Mouse (Mus musculus): ENCODE data around the gene Patl2. TPM values are rescaled to one million over a fixed set of nuclear protein-coding genes. Genes with fewer than 3 reads are reported as not detected.

The Patl2 gene
- polyA plus RNA-seq, 1 experiment from 2014 or later, result not detected

DNA sequence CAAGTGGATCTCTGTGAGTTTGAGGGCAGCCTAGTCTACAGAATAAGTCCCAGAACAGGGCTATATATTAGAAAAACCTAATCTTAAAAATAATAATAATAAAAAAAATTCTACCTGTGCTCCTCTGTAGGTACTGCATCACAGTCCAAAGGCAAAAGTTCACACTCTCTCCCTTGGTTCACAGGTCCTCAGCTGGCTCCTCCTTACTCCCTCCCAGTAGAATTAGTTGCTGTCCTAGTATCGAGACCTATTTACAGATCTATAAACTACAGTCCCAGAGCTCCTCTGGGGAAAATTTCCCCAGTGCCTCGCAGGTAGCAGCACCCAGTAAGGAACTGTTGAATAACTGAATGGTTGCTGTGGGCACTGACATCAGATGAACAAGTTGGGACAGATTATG is 45.2 kb downstream of the Patl2 start:
- Histone ChIP-seq H3K9me3 (replicated peaks; ENCODE audit: control insufficient read depth, low read length) (no peaks in the 10 kb centered on the region), H3K4me3 (replicated peaks; ENCODE audit: low read length) (no peak overlapping the region), H3K4me2 (ENCODE audit: low read depth, low read length) (no peak overlapping the region), H3K36me3 (ENCODE audit: control insufficient read depth, insufficient read depth, low read length) (no peaks in the 10 kb centered on the region), H3K9ac (ENCODE audit: low read length) (no peak overlapping the region), H3K27me3 (ENCODE audit: control insufficient read depth, insufficient read depth, low read length) (no peaks in the 10 kb centered on the region), H3K27ac (ENCODE audit: low read length) (no peak overlapping the region), H3K4me1 (ENCODE audit: control insufficient read depth, insufficient read depth, low read length) (no peaks in the 10 kb centered on the region)
- no peak for ATAC-seq (ENCODE audit: insufficient read depth, low FRiP score)
- 77% methylated on average over 2 of the region's 2 CpGs for WGBS

DNA sequence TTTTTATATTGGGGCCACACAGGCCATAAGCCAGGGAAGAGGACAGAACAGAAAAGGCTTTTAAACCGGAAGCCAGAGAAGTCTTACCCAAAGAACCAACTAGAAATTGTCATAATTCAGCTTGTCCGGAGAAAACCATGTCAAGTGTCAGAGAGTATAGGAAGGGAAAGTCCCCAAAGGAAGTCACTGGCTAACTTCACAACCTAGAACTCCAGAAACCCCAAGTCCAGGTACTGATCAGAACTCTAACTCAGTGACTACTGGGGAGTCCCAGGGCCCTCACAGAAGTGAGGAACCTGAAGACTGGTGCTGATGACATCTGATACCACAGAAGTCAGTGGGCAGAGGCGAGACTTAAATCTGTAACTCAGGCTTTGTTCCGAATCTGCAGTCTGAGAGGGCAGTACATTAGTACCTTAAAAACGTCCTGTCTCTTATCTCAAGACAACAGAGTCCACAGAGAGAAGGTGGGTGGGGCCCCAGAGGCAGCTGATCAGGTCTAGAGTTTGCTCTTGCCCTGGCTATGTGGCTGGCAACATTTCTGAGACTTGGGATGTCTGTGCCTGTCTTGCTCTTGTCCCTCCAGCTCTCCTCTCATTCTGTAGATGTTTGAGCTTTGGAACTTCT is 48.0 kb downstream of the Patl2 start:
- Histone ChIP-seq H3K9me3 (replicated peaks; ENCODE audit: control insufficient read depth, low read length) (no peaks in the 10 kb centered on the region), H3K9ac (ENCODE audit: low read length) (no peak overlapping the region), H3K4me3 (replicated peaks; ENCODE audit: low read length) (no peak overlapping the region), H3K4me1 (ENCODE audit: control insufficient read depth, insufficient read depth, low read length) (no peaks in the 10 kb centered on the region), H3K27me3 (ENCODE audit: control insufficient read depth, insufficient read depth, low read length) (no peaks in the 10 kb centered on the region), H3K27ac (ENCODE audit: low read length) (no peak overlapping the region), H3K36me3 (ENCODE audit: control insufficient read depth, insufficient read depth, low read length) (no peaks in the 10 kb centered on the region), H3K4me2 (ENCODE audit: low read depth, low read length) (no peak overlapping the region)
- 47% methylated on average over 5 of the region's 5 CpGs for WGBS
- ATAC-seq (ENCODE audit: insufficient read depth, low FRiP score), result peak; percentile 58; the same call in 1 of the 2 replicates

DNA sequence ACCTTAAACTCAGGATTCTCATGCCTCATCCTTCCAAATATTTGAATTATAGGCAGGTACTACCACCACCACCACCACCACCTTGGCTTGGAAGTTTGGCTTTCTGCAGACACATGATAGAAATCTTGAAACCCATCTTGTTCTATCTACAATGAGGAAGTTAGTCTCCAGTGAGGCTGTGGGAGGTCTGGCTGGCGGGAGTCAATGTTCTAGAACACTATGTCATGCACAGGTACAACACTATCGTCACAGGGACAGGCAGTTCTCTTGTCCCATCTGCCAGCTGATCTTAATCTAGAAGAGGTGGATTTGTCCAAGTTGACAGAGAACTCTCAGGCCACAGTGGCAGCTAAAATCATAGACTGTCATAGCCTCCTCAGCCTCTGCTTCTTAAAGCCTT is 53.4 kb downstream of the Patl2 start:
- Histone ChIP-seq H3K27me3 (ENCODE audit: control insufficient read depth, insufficient read depth, low read length) (no peaks in the 10 kb centered on the region), H3K9me3 (replicated peaks; ENCODE audit: control insufficient read depth, low read length) (no peaks in the 10 kb centered on the region), H3K27ac (ENCODE audit: low read length) (no peak overlapping the region), H3K36me3 (ENCODE audit: control insufficient read depth, insufficient read depth, low read length) (no peaks in the 10 kb centered on the region), H3K4me3 (replicated peaks; ENCODE audit: low read length) (no peak overlapping the region), H3K4me1 (ENCODE audit: control insufficient read depth, insufficient read depth, low read length) (no peaks in the 10 kb centered on the region), H3K4me2 (ENCODE audit: low read depth, low read length) (no peak overlapping the region), H3K9ac (ENCODE audit: low read length) (no peak overlapping the region)
- no peak for ATAC-seq (ENCODE audit: insufficient read depth, low FRiP score)
- 89% methylated on average over 2 of the region's 2 CpGs for WGBS

DNA sequence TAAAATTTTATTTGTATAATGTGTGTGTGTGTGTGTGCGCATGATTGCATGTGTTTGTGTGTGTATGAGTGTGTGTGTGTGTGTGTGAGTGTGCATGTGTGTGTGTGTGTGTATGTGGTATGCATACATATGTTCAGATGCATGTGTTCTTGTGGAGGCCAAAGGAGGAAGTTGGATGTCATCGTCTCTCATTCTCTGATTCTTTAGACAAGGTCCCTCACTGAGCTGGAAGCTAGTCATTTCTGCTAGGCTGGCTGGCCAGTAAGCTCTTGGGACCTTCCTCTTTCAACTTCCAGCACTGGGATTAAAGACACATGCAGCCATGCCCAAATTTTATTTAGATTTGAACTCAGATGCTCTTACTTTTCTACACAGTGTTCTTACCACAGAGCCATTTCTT is 53.9 kb downstream of the Patl2 start:
- WGBS, result 84% methylated on average over 2 of the region's 2 CpGs
- Histone ChIP-seq H3K36me3 (ENCODE audit: control insufficient read depth, insufficient read depth, low read length) (no peaks in the 10 kb centered on the region), H3K9ac (ENCODE audit: low read length) (no peak overlapping the region), H3K27me3 (ENCODE audit: control insufficient read depth, insufficient read depth, low read length) (no peaks in the 10 kb centered on the region), H3K4me2 (ENCODE audit: low read depth, low read length) (no peak overlapping the region), H3K4me3 (replicated peaks; ENCODE audit: low read length) (no peak overlapping the region), H3K4me1 (ENCODE audit: control insufficient read depth, insufficient read depth, low read length) (no peaks in the 10 kb centered on the region), H3K27ac (ENCODE audit: low read length) (no peak overlapping the region), H3K9me3 (replicated peaks; ENCODE audit: control insufficient read depth, low read length) (no peaks in the 10 kb centered on the region)
- no peak for ATAC-seq (ENCODE audit: insufficient read depth, low FRiP score)

DNA sequence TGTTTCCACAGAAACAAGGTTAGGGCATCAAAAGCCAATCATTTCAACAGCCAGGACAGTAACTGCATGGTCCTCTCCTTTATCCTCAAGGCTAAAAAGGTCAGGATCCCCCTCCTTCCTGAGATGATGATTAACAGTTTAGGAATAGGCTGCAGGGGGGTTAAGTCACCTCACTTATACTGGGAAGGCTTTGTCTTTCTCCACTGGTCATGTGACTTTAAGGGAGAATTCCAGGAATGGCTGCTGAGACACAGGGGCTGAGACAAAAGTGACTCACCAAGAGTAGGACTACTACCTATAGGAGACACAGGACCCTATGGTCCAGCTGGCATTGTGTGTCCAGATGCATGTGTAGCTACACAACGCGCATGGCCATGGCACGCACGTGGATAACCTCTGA is 58.4 kb downstream of the Patl2 start:
- Histone ChIP-seq H3K27ac (ENCODE audit: low read length) (no peak overlapping the region), H3K9ac (ENCODE audit: low read length) (no peak overlapping the region), H3K4me3 (replicated peaks; ENCODE audit: low read length) (no peak overlapping the region), H3K27me3 (ENCODE audit: control insufficient read depth, insufficient read depth, low read length) (no peaks in the 10 kb centered on the region), H3K4me2 (ENCODE audit: low read depth, low read length) (no peak overlapping the region), H3K9me3 (replicated peaks; ENCODE audit: control insufficient read depth, low read length) (no peaks in the 10 kb centered on the region), H3K4me1 (ENCODE audit: control insufficient read depth, insufficient read depth, low read length) (no peaks in the 10 kb centered on the region), H3K36me3 (ENCODE audit: control insufficient read depth, insufficient read depth, low read length) (no peaks in the 10 kb centered on the region)
- WGBS, result 93% methylated on average over 4 of the region's 4 CpGs
- ATAC-seq (ENCODE audit: insufficient read depth, low FRiP score), result no peak

DNA sequence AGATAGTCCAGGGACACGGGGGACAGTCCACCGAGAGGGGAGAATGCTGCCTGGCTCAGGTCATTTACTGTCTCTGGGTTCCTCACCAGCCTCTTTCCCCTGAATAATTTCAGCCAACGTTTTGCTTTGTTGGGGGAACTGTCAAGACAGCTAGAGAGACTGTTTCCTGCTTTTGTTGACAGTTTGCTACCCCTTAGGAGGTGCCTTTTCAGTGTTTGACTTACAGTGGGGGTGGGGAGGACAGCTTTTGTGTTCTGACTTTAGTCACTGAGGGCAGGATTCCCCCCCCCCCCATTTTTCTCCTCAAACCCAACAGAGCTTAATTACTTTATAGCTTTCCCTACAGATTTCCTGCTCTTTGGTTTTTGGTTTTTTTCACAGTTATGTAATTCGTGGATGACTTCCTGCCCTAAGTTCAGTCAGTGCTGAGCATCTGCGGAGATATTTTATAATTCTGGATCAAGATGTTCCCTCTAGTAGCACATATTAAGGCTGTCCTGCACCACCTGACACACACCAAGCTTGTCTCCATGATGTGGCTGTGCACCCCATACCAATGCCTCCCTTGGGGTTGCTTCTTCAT is 59.1 kb downstream of the Patl2 start:
- ATAC-seq (ENCODE audit: insufficient read depth, low FRiP score), result no peak
- no peak overlapping the region for H3K4me3 ChIP-seq (replicated peaks; ENCODE audit: low read length)
- no peaks in the 10 kb centered on the region for H3K27me3 ChIP-seq (ENCODE audit: control insufficient read depth, insufficient read depth, low read length)
- no peaks in the 10 kb centered on the region for H3K36me3 ChIP-seq (ENCODE audit: control insufficient read depth, insufficient read depth, low read length)
- 36% methylated on average over 5 of the region's 5 CpGs for WGBS
- H3K9ac ChIP-seq (ENCODE audit: low read length), result no peak overlapping the region
- H3K27ac ChIP-seq (ENCODE audit: low read length), result no peak overlapping the region
- H3K4me2 ChIP-seq (ENCODE audit: low read depth, low read length), result no peak overlapping the region
- H3K9me3 ChIP-seq (replicated peaks; ENCODE audit: control insufficient read depth, low read length), result no peaks in the 10 kb centered on the region
- no peaks in the 10 kb centered on the region for H3K4me1 ChIP-seq (ENCODE audit: control insufficient read depth, insufficient read depth, low read length)

DNA sequence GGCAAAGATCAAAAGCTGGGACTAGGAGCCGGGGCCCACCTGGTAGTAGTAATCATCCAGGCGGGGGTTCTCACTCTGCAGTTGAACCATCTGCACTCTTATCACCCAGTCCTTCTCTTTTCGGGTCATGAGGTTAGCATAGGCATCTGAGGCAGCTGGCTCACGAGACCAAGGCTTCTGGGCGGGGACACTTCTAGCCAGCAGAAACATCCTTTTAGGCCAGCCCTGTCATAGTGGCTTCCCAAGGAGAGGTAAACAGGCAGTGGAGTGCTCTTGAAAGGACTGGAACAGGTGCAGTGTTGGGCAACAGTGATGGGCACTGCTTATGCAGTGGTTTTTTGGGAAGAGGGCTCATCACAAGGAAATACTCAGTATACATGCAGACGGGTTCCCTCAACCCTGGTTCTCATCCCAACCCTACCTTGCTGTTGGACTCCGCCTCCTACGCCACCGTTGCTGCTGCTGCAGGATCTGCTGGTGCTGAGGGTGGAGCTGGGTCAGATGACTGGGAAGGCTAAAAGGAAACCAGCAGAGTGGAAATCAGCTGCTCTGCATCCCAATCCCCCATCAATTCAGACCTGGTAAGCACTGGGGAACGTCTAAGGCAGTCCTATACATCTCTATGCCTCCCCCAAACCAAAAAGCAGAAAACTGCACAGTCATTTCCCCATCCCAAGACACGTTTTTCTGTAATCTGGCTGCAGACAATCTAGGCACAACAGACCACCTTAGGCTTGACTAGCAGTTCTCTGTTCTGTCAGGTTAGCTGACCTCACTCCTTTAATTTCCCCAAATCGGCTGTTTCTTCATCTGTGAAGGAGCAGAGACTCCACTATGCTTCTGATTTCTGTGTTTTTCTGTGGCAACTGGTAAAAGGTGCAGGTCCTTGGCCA is 60.1 kb downstream of the Patl2 start:
- no peak overlapping the region for H3K4me2 ChIP-seq (ENCODE audit: low read depth, low read length)
- no peaks in the 10 kb centered on the region for H3K27me3 ChIP-seq (ENCODE audit: control insufficient read depth, insufficient read depth, low read length)
- no peak for ATAC-seq (ENCODE audit: insufficient read depth, low FRiP score)
- no peak overlapping the region for H3K27ac ChIP-seq (ENCODE audit: low read length)
- H3K9ac ChIP-seq (ENCODE audit: low read length), result no peak overlapping the region
- H3K9me3 ChIP-seq (replicated peaks; ENCODE audit: control insufficient read depth, low read length), result no peaks in the 10 kb centered on the region
- no peak overlapping the region for H3K4me3 ChIP-seq (replicated peaks; ENCODE audit: low read length)
- WGBS, result 43% methylated on average over 12 of the region's 12 CpGs
- no peaks in the 10 kb centered on the region for H3K36me3 ChIP-seq (ENCODE audit: control insufficient read depth, insufficient read depth, low read length)
- no peaks in the 10 kb centered on the region for H3K4me1 ChIP-seq (ENCODE audit: control insufficient read depth, insufficient read depth, low read length)

DNA sequence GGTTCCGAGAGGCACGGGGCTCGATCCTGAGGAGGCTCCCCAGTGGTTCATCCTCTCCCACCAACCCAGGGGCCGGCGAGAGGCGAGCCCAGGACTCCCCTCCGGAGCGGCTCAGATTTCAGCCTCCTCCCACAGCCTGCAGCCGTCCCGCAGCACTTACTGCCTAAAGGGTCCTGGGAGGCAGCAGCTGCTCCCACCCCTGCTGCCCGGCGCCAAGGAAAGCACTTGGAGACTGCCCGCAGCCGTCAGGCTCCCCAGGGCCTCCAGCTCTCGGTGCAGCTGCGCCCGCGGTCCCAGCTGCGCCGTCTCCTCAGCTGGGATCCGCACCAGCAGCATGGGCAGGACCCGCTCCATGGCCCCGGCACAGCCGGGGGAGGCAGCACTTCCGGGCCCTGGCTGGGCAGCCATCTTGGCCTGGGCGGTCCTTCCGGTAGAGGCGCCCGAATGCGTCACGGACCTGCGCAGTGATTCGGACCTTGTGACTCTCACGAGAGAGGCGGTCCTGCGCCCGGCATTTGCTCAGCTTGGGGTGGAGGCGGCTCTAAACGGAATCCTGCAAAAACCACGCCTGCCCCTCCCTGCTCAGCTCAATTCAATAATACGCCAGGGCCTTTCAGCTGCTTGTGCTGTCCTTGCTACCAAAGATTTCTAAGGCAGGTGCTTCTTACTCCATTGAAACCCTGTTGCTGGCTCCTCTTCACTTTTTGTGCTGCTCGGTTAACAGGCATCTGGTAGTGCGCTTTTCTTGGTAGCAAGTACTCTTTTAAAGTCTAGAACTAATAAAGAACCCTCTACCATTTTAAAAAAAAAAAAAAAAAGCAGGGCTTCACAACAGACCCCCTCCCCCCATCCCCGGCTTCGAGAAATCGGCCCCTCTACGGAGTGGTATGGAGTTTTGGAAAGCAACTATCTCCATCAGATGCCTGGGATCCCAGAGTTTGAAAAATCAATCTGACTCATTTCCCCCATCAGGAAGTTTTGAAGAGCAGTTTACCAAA is 67.7 kb downstream of the Patl2 start, which contains the start of gene Spg11:
Gene Spg11, minus strand, starts transcription at position 426 of the 998 bp plus-strand sequence.
- Histone ChIP-seq H3K27me3 (ENCODE audit: control insufficient read depth, insufficient read depth, low read length) (no peaks in the 10 kb centered on the region), H3K36me3 (ENCODE audit: control insufficient read depth, insufficient read depth, low read length) (no peaks in the 10 kb centered on the region), H3K9me3 (replicated peaks; ENCODE audit: control insufficient read depth, low read length) (no peaks in the 10 kb centered on the region), H3K4me3 (replicated peaks; ENCODE audit: low read length) (peak within 1 kb of the TSS; percentile 80), H3K27ac (ENCODE audit: low read length) (peak within 1 kb of the TSS; percentile 98), H3K4me1 (ENCODE audit: control insufficient read depth, insufficient read depth, low read length) (peaks cover 4% of the 10 kb centered on the region; the same call in 1 of the 2 replicates), H3K9ac (ENCODE audit: low read length) (peak within 1 kb of the TSS; percentile 94), H3K4me2 (ENCODE audit: low read depth, low read length) (peak within 1 kb of the TSS; percentile 70)
- WGBS, result under 1% methylated on average over 47 of the region's 47 CpGs
- peak; percentile 99 for ATAC-seq (ENCODE audit: insufficient read depth, low FRiP score)

Data from stomach, embryonic 16.5 days (tissue).